Mouse (Mus musculus) neural tube, embryonic 15.5 days (tissue): Measurements from ENCODE around the gene Pdcd1lg2. TPM values are rescaled to one million over a fixed set of nuclear protein-coding genes. Genes with fewer than 3 reads are reported as not detected.

Source experiments
- ATAC-seq: fragments of 200-750 bp; cut with Nextera tagmentation; 2 replicates; pipeline ENCODE4 v1.8.0; 2017; ENCODE audit warnings: mild to moderate bottlenecking, moderate TSS enrichment, moderate library complexity; ENCODE audit not compliant: low FRiP score
- H3K27ac ChIP-seq: fragments of 300-500 bp; sonication (generic); replicated peaks from 2 replicates; pipeline ENCODE4 v1.5.1; 2015; ENCODE audit warnings: mild to moderate bottlenecking, inconsistent platforms
- H3K27me3 ChIP-seq: fragments of 300-500 bp; sonication (generic); replicated peaks from 2 replicates; pipeline ENCODE4 v1.6.1; 2015; ENCODE audit warnings: inconsistent platforms
- H3K36me3 ChIP-seq: fragments of 300-500 bp; sonication (generic); 2 replicates; pipeline ENCODE4 v1.6.1; 2015; ENCODE audit warnings: inconsistent platforms
- H3K4me1 ChIP-seq: fragments of 300-500 bp; sonication (generic); 2 replicates; pipeline ENCODE4 v1.6.1; 2015; ENCODE audit warnings: inconsistent platforms
- H3K4me2 ChIP-seq: fragments of 300-500 bp; sonication (generic); 2 replicates; pipeline ENCODE4 v1.6.1; 2015; ENCODE audit warnings: inconsistent platforms, mild to moderate bottlenecking, moderate library complexity
- H3K4me3 ChIP-seq: fragments of 300-500 bp; sonication (generic); replicated peaks from 2 replicates; pipeline ENCODE4 v1.5.1; 2015; ENCODE audit warnings: mild to moderate bottlenecking, inconsistent platforms
- H3K9ac ChIP-seq: fragments of 300-500 bp; sonication (generic); replicated peaks from 2 replicates; pipeline ENCODE4 v1.6.1; 2015; ENCODE audit warnings: mild to moderate bottlenecking, inconsistent platforms
- H3K9me3 ChIP-seq: fragments of 300-500 bp; sonication (generic); replicated peaks from 2 replicates; pipeline ENCODE4 v1.6.1; 2016; ENCODE audit warnings: inconsistent platforms
- WGBS: fragments of 180-500 bp; shearing (Covaris S2); methylation state at CpG from one replicate; pipeline ENCODE4 v1.1.7; 2015; ENCODE audit warnings: mixed read lengths; 5-methylcytosine and 5-hydroxymethylcytosine counted together
- polyA plus RNA-seq: library from polyadenylated mRNA; unstranded; fragments of >200 nt; fragmentation: Nextera tagmentation; extraction: Ambion mirVana; gene quantifications from 2 replicates; pipeline ENCODE4 v1.2.1, GENCODE M21; 2015

Pdcd1lg2 gene
- polyA plus RNA-seq: 0.09 and 0.56 TPM in 2 replicates

DNA sequence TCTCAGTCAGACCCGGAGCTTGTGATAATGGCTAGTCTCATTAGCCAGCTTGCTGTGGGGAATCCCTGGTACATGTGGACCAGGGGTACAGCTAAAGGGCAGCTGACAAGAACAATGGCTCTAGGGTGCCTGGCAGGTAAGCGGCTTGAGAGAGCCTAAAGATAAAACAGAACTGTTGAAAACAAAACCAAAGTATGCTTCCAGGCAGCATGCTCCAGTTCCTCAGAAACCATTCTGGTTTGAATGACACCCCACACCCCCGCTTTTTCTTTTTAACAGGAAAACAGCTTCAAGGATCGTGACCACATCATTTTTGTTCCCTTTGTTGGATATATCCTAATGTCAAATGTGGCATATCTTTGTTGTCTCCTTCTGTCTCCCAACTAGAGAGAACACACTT, at the start of gene Pdcd1lg2:
Gene Pdcd1lg2, plus strand, starts transcription at position 301 of the 400 bp plus-strand sequence.
- no peaks in the 10 kb centered on the region for H3K36me3 ChIP-seq
- 87% methylated on average over 4 of the region's 4 CpGs for WGBS
- H3K4me1 ChIP-seq: no peaks in the 10 kb centered on the region
- H3K27ac ChIP-seq: no peak within 1 kb of the TSS
- ATAC-seq: no peak
- H3K9me3 ChIP-seq: no peaks in the 10 kb centered on the region
- H3K4me3 ChIP-seq: no peak within 1 kb of the TSS
- no peak within 1 kb of the TSS for H3K4me2 ChIP-seq
- no peak within 1 kb of the TSS for H3K9ac ChIP-seq
- H3K27me3 ChIP-seq: no peaks in the 10 kb centered on the region

DNA sequence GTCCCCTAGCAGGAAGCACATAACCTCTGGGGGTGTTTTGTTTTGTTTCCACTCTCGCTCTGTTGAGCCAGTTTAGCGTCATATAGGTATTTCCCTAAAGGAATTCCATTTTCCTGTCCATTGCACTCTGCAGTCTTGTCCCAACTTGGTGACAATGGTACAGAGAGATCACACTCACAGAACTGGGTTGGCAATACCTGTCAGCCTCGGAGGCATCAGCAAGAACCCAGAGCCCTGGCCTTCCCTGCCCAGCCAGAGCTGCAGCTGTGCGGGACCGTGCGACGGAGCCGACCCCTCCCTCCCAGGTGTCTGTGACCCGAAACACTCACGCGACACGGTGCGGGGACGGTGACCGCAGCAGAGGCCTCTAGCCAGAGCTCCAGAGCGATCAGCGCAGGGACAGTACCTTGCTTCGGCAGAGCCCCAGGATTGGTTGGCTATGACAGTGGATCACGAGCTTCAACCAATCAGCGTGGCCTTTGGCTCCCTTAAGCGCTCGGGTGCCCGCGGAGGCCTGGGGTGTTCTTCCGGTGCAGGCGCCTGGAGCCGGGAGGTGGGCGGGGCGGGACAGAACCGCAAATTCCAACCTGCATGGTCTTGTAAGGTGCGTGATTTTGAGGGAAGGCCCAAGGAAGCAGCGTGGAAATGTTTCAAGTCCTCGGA, 49.1 kb upstream of the Pdcd1lg2 start:
- ATAC-seq: peak; percentile 100
- peak overlapping the region; percentile 84 for H3K27ac ChIP-seq
- no peaks in the 10 kb centered on the region for H3K27me3 ChIP-seq
- WGBS: 2% methylated on average over 33 of the region's 33 CpGs
- peak overlapping the region; percentile 76 for H3K9ac ChIP-seq
- peak overlapping the region; percentile 75 for H3K4me3 ChIP-seq
- H3K9me3 ChIP-seq: no peaks in the 10 kb centered on the region
- peaks cover 16% of the 10 kb centered on the region for H3K36me3 ChIP-seq
- H3K4me2 ChIP-seq: peak overlapping the region; percentile 64
- peaks cover 24% of the 10 kb centered on the region for H3K4me1 ChIP-seq

DNA sequence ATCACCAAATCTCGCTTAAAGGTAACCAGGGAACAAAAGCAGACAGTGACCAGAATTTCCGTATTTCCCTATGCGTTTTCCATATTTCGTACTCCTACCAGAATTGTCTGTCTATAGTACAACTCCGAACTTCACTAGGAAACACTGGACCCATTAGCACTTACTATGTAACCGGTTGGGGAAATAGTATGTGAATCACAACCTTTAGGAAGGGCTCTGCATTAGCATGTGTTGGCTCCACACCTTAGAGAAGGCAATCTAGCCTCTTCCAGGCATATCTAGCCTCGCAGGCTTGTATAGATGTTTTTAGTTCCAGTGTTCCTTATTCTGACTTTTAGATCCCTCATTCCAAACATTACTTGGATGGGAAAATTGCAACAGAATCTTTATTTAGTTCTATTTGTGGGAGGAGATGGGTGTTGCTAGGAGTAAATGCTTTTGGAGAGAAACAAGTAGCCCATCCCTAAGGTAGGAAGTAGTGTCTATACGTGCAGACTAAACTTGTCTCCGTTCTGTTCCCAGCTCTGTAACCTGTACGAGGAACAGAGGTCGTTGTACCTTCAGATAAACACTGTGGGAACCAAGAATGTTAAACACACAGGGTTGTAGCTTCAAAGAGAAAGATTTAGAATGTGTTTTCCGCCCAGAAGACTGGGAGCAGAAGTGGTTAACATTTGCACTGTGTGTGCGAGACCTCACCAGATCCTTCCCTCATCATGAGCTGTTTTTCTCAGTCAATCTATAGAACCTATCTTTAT, 48.4 kb upstream of the Pdcd1lg2 start:
- Histone ChIP-seq H3K36me3 (peaks cover 12% of the 10 kb centered on the region), H3K4me3 (peak overlapping the region; percentile 75), H3K4me2 (peak overlapping the region; percentile 64), H3K27ac (peak overlapping the region; percentile 68), H3K9ac (peak overlapping the region; percentile 76), H3K27me3 (no peaks in the 10 kb centered on the region), H3K9me3 (no peaks in the 10 kb centered on the region), H3K4me1 (peaks cover 29% of the 10 kb centered on the region)
- WGBS: 49% methylated on average over 13 of the region's 13 CpGs
- peak; percentile 42 for ATAC-seq

DNA sequence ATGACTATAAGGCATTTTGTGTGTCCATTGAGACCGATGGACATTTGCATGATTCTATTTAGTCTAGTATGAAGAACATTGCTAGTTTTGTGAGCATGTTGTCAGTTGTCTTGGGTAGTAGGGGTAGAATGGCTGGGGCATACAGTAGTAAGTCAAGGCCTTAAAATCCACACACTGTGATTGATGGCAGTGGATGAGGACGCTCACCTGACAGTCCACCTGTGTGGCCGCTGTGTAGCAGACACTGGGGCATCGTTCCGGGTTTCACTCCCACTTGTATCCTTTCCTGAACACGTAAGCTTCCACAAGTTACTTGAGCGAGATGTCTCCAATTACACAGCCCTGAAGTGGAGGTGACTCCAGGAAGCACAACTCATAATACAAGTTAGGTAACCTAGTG, 47.2 kb upstream of the Pdcd1lg2 start:
- Histone ChIP-seq H3K4me1 (peaks cover 33% of the 10 kb centered on the region), H3K36me3 (peaks cover 5% of the 10 kb centered on the region; the same call in 1 of the 2 replicates), H3K9ac (no peak overlapping the region), H3K4me3 (no peak overlapping the region), H3K27me3 (no peaks in the 10 kb centered on the region), H3K4me2 (no peak overlapping the region), H3K9me3 (no peaks in the 10 kb centered on the region), H3K27ac (no peak overlapping the region)
- ATAC-seq: no peak
- 94% methylated on average over 7 of the region's 7 CpGs for WGBS

DNA sequence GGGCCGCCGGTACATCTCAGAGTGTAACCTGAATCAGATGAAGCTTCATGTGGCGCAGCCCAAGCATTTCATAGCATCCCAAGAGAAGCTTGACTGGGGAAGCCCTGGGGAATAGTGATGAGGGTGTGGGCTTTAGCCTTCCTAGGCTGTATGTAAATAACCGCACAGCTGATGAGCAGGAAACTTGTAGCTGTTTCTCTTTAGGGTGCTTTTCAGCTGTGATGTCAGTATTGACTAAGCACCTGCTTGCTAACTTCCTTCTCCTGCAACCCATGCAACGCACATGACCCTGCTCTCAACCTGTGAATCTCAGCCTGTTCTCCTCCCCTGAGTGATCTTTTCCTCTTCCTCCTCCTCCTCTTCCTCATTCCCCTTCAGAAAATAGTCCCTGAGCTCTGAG, 46.6 kb upstream of the Pdcd1lg2 start:
- Histone ChIP-seq H3K36me3 (no peaks in the 10 kb centered on the region), H3K4me1 (peaks cover 33% of the 10 kb centered on the region), H3K27me3 (no peaks in the 10 kb centered on the region), H3K27ac (no peak overlapping the region), H3K4me2 (no peak overlapping the region), H3K4me3 (no peak overlapping the region), H3K9me3 (no peaks in the 10 kb centered on the region), H3K9ac (no peak overlapping the region)
- 80% methylated on average over 5 of the region's 5 CpGs for WGBS
- no peak for ATAC-seq

DNA sequence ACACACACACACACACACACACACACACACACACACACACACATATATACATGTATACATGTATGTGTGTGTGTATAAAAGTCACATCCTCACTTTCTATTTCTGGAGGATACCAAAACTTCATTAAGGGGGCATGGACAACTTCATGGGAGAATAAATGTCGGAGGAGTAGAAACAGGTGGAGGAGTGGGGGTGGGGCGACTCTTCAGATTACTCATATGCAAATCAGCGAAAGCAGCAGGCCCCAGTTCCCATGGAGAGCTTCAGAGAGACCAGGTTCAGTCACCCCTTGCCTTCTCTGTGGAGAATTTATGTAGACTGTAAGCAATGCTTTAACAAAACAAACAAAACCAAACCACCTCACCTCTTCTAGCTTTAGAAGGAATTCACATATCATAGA, 45.6 kb upstream of the Pdcd1lg2 start:
- WGBS: 40% methylated on average over 3 of the region's 3 CpGs

DNA sequence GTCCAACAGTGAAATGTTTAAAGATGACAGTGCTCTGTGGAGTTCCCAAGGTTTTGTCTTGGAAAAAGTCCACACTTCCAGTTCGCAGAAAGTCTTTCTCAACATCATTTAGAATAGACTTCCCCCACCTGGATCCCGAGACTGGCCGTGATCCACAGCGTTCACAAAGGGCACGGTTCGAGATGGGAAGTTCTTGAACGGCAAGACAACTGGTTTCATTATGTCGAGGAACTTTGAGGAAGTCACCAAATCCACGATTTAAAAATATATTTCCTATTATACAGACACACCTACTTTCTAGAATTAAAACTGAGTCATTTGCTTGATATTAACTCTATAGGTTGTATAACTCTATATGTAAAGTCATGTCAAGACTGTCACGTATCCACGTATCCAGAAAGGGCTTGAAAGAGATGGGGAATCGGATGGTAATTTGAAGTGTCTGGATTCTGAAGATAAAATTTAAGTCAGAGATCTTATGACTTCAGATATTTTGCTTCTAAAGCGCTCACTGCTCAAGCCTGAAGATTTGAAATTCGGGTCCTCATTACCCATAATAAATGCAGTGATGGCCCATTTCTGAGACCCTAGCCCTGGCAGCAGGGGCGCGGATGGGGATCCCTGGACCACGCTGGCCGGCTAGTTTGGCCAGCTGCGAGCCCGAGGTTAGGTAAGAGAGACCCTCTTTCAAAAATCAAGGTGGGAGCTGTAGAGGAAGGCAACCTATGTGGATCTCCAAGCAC, 44.3 kb upstream of the Pdcd1lg2 start:
- H3K36me3 ChIP-seq: no peaks in the 10 kb centered on the region
- ATAC-seq: no peak
- H3K4me3 ChIP-seq: peak overlapping the region; percentile 42
- 0 out of 2 replicates have a peak overlapping the region, but pooled peaks have one; percentile 50 for H3K9ac ChIP-seq
- 62% methylated on average over 20 of the region's 20 CpGs for WGBS
- H3K27me3 ChIP-seq: no peaks in the 10 kb centered on the region
- no peaks in the 10 kb centered on the region for H3K9me3 ChIP-seq
- peaks cover 17% of the 10 kb centered on the region for H3K4me1 ChIP-seq
- no peak overlapping the region for H3K27ac ChIP-seq
- H3K4me2 ChIP-seq: peak overlapping the region; percentile 90

More for the DNA sequence above, 45.6 kb upstream of the Pdcd1lg2 start:
- Histone ChIP-seq H3K27ac (no peak overlapping the region), H3K36me3 (no peaks in the 10 kb centered on the region), H3K27me3 (no peaks in the 10 kb centered on the region), H3K9me3 (no peaks in the 10 kb centered on the region), H3K4me3 (no peak overlapping the region), H3K9ac (no peak overlapping the region), H3K4me2 (no peak overlapping the region), H3K4me1 (peaks cover 30% of the 10 kb centered on the region)
- ATAC-seq: no peak

DNA sequence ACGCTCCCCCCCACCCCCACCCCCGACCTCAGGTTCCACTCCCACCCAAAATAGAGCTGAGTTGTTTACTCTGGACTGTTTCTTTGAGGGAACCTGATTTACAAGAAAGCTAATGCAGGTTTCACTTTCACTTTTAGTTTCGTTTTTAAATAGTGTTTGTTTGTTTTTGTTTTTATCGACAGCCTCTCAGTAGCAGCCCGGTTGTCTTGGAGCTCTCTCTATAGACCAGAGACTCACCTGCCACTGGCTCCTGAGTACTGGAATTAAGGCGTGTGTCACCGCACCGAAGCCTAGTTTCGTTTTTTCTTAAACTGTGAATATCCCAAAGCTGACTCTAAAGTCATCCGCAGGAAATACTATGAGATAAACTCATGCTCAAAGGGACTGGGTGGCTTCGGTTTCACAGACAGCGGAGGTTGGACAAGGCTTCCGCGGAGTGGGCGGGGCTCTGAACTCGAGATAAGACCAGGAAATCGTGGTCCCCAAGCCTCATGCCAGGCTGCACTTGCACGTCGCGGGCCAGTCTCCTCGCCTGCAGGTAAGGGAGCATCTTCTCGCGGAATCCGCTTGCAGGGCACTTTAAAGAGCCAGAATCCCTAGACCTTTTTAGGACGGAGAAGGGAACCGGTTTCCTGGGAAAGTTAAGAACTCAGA, 43.6 kb upstream of the Pdcd1lg2 start, which contains the start of the genes Plgrkt and Cd274:
Gene Plgrkt, minus strand, starts transcription at position 422 of the 654 bp plus-strand sequence.
Gene Cd274, plus strand, starts transcription at position 487 of the 654 bp plus-strand sequence.
- peak within 1 kb of the TSS; percentile 90 for H3K4me2 ChIP-seq
- H3K4me1 ChIP-seq: peaks cover 16% of the 10 kb centered on the region
- peak within 1 kb of the TSS; percentile 42 for H3K4me3 ChIP-seq
- 5% methylated on average over 26 of the region's 26 CpGs for WGBS
- H3K9me3 ChIP-seq: no peaks in the 10 kb centered on the region
- H3K27me3 ChIP-seq: no peaks in the 10 kb centered on the region
- peak within 1 kb of the TSS; percentile 50 for H3K9ac ChIP-seq
- H3K36me3 ChIP-seq: no peaks in the 10 kb centered on the region
- H3K27ac ChIP-seq: no peak within 1 kb of the TSS
- ATAC-seq: peak; percentile 67; the same call in 1 of the 2 replicates

DNA sequence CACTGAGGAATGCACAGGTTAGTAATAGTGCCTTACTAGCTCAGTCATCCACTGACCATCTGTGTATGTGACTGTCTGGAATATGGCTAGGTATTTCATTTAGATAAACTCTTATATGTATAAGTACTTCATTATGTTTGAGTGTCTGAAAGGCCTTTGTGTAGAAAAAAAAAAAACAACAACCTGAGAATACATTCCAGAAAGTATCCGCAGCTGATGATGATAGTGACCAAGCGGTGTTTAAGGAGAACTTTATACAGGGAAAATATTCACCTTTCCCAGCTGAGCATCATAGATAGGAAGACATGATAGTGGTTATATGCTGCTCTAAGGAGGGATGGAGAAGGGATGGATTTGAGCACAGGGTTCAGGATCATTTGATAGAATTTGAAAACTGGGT, 42.7 kb upstream of the Pdcd1lg2 start:
- H3K4me2 ChIP-seq: no peak overlapping the region
- no peak for ATAC-seq
- no peaks in the 10 kb centered on the region for H3K36me3 ChIP-seq
- no peak overlapping the region for H3K27ac ChIP-seq
- WGBS: 92% methylated on average over 2 of the region's 2 CpGs
- no peaks in the 10 kb centered on the region for H3K27me3 ChIP-seq
- no peaks in the 10 kb centered on the region for H3K9me3 ChIP-seq
- peaks cover 10% of the 10 kb centered on the region for H3K4me1 ChIP-seq
- H3K4me3 ChIP-seq: no peak overlapping the region
- no peak overlapping the region for H3K9ac ChIP-seq

DNA sequence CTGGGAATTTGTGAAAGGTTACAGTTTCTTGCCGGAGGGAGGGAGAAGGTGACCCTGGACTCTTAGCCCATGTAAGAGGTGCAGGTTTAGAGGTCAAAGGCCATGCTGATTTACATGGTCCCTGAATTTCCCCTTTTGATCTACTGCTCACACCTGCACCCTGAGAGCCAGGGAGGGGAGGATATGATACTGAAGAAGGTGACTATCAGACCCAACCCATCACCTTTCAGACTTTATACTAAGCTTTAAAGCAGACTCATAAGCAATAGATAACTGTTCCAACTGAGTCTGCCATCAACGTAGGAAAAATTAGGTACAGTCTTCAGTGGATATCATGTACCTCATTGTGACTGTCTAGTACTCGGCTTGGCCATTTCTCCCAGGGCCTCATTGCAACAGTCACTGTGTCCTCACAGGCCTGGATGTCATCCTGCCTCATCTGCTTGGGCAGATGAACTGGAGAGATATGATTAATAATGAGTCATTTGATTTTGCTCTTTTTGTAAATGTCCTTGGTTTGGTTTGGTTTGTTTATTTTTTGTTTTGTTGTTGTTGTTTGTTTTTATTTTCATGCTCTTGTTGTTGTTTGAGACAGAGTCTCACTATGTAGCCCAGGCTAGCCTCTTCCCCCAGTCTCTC, 41.9 kb upstream of the Pdcd1lg2 start:
- WGBS: 87% methylated on average over 3 of the region's 3 CpGs
- Histone ChIP-seq H3K9me3 (no peaks in the 10 kb centered on the region), H3K36me3 (no peaks in the 10 kb centered on the region), H3K27me3 (no peaks in the 10 kb centered on the region), H3K4me3 (no peak overlapping the region), H3K4me2 (no peak overlapping the region), H3K9ac (no peak overlapping the region), H3K4me1 (peaks cover 10% of the 10 kb centered on the region), H3K27ac (no peak overlapping the region)
- no peak for ATAC-seq

DNA sequence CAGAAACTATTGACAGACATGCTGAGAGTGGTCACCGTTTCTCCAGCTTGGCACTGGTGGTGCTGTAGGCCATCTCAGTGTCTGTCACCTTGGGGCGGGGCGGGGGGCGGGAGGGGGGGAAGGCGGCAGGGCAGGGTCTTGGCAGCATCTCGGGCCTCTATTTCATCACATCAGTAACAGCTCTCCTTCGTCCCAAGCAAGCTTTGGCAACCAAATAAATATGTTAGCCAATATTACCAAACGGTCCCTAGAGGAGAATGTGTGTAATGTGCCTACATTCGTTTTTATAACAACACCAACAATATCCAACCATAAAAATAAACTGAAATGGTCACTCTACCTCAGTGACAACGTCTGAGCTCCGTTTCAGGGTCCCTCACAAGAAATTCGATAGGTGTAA, 40.6 kb upstream of the Pdcd1lg2 start:
- no peak overlapping the region for H3K9ac ChIP-seq
- ATAC-seq: no peak
- WGBS: 74% methylated on average over 12 of the region's 12 CpGs
- H3K27me3 ChIP-seq: no peaks in the 10 kb centered on the region
- H3K4me2 ChIP-seq: no peak overlapping the region
- no peak overlapping the region for H3K4me3 ChIP-seq
- no peaks in the 10 kb centered on the region for H3K9me3 ChIP-seq
- H3K4me1 ChIP-seq: peaks cover 10% of the 10 kb centered on the region
- H3K27ac ChIP-seq: no peak overlapping the region
- H3K36me3 ChIP-seq: no peaks in the 10 kb centered on the region
